Mouse (Mus musculus): ENCODE measurements around the gene Vmn2r108. TPM values are rescaled to one million over a fixed set of nuclear protein-coding genes. Genes with fewer than 3 reads are reported as not detected.

Vmn2r108 gene
- polyA plus RNA-seq (2012; rRNA removed): not detected in 2 replicates

DNA sequence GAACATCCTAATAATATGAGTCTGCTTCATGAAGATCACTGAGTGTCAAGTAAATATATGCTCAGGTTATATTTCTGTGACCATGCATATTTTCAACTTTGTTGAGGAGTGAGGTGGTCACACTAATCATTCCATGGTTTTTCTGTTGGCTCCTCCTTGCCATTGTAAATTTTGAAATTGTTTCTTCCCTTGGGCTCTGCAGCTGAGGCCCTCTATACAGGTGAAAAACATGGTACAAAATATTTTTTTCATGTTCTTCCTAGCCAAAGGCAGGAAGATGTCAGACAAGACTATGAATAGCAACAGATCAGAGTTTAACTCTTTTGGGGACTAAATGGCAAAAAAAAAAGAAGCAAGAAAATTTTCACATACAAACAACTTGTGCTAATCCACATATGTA is at the start of gene Vmn2r108:
Gene Vmn2r108, minus strand, starts transcription at position 101 of the 400 bp plus-strand sequence.

GRCm38 (mm10) chr17:20497858-20498257 is 16.7 kb upstream of the Vmn2r108 start, which contains the start of gene Vmn1r225:
Gene Vmn1r225, plus strand, starts transcription at chr17:20498158.

GRCm38 (mm10) chr17:20413846-20414245 is 67.3 kb downstream of the Vmn2r108 start, which contains the start of gene Vmn1r224:
Gene Vmn1r224, plus strand, starts transcription at chr17:20414146.

Other genes starting within 250 kb of the Vmn2r108 start
- not detected in 2 replicates for gene Vmn2r105, start 246.3 kb downstream of the Vmn2r108 start, polyA plus RNA-seq (2012; rRNA removed)
- not detected in 2 replicates for gene Vmn2r106, start 195.8 kb downstream of the Vmn2r108 start, polyA plus RNA-seq (2012; rRNA removed)
- gene Vmn2r107, start 136.1 kb downstream of the Vmn2r108 start, polyA plus RNA-seq (2012; rRNA removed): not detected in 2 replicates
- gene Vmn1r224, start 67.2 kb downstream of the Vmn2r108 start, polyA plus RNA-seq (2012; rRNA removed): not detected in 2 replicates
- not detected in 2 replicates for gene Vmn1r225, start 16.8 kb upstream of the Vmn2r108 start, polyA plus RNA-seq (2012; rRNA removed)
- gene Vmn2r109, start 83.4 kb upstream of the Vmn2r108 start, polyA plus RNA-seq (2012; rRNA removed): not detected in 2 replicates
- gene Vmn2r110, start 115.1 kb upstream of the Vmn2r108 start, polyA plus RNA-seq (2012; rRNA removed): not detected in 2 replicates
- not detected in 2 replicates for gene Fpr-rs3, start 143.5 kb upstream of the Vmn2r108 start, polyA plus RNA-seq (2012; rRNA removed)
- not detected in 2 replicates for gene Vmn1r226, start 201.5 kb upstream of the Vmn2r108 start, polyA plus RNA-seq (2012; rRNA removed)
- not detected in 2 replicates for gene Vmn1r227, start 248.5 kb upstream of the Vmn2r108 start, polyA plus RNA-seq (2012; rRNA removed)